Mouse (Mus musculus): Measurements from ENCODE around the gene Xylt2. TPM values are rescaled to one million over a fixed set of nuclear protein-coding genes. Genes with fewer than 3 reads are reported as not detected.

Gene Xylt2
- total RNA-seq (2014; rRNA removed) (24.0 and 34.0 TPM in 2 replicates), polyA plus RNA-seq (2015; fragmentation: Nextera tagmentation; extraction: Ambion mirVana) (9.1 and 10.9 TPM in 2 replicates)

GRCm38 (mm10) chr11:94676754-94677606, at the start of gene Xylt2:
TSS of gene Xylt2 (minus strand) at chr11:94677515.
- Histone ChIP-seq H3K9me3 (ENCODE audit: low read length) (no peaks in the 10 kb centered on the region), H3K27me3 (ENCODE audit: insufficient read depth, low read length) (no peaks in the 10 kb centered on the region), H3K9ac (peak within 1 kb of the TSS; percentile 97), H3K4me3 (ENCODE audit: low read depth, low read length) (peak within 1 kb of the TSS; percentile 87), H3K36me3 (ENCODE audit: insufficient read depth) (no peaks in the 10 kb centered on the region), H3K4me1 (ENCODE audit: insufficient read depth) (peaks cover 10% of the 10 kb centered on the region), H3K27ac (ENCODE audit: low read depth, low read length) (peak within 1 kb of the TSS; percentile 88), H3K4me2 (ENCODE audit: low read depth) (peak within 1 kb of the TSS; percentile 76)
- no peak for TF ChIP-seq CTCF (IDR thresholded peaks at IDR 0.05; ENCODE audit: low read depth)
- under 1% methylated on average over 80 of the region's 82 CpGs for WGBS
- peak; percentile 95 for DNase-seq
- peak; percentile 97 for ATAC-seq

GRCm38 (mm10) chr11:94719216-94719615, 41.9 kb upstream of the Xylt2 start:
- DNase-seq (no peak), ATAC-seq (no peak)
- Histone ChIP-seq H3K4me2 (ENCODE audit: low read depth) (no peak overlapping the region), H3K27ac (ENCODE audit: low read depth, low read length) (no peak overlapping the region), H3K36me3 (ENCODE audit: insufficient read depth) (no peaks in the 10 kb centered on the region), H3K4me1 (ENCODE audit: insufficient read depth) (no peaks in the 10 kb centered on the region), H3K9me3 (ENCODE audit: low read length) (no peaks in the 10 kb centered on the region), H3K4me3 (ENCODE audit: low read depth, low read length) (no peak overlapping the region), H3K9ac (no peak overlapping the region), H3K27me3 (ENCODE audit: insufficient read depth, low read length) (no peaks in the 10 kb centered on the region)
- no peak for TF ChIP-seq CTCF (IDR thresholded peaks at IDR 0.05; ENCODE audit: low read depth)
- 78% methylated on average over 2 of the region's 2 CpGs for WGBS

- no peak for DNase-seq
- no peak overlapping the region for H3K9ac ChIP-seq
- no peaks in the 10 kb centered on the region for H3K27me3 ChIP-seq (ENCODE audit: insufficient read depth, low read length)
- H3K4me1 ChIP-seq (ENCODE audit: insufficient read depth), result no peaks in the 10 kb centered on the region
- no peak overlapping the region for H3K27ac ChIP-seq (ENCODE audit: low read depth, low read length)
- 91% methylated on average over 7 of the region's 7 CpGs for WGBS
- H3K36me3 ChIP-seq (ENCODE audit: insufficient read depth), result no peaks in the 10 kb centered on the region
- ATAC-seq, result no peak
- H3K4me2 ChIP-seq (ENCODE audit: low read depth), result no peak overlapping the region
- no peak overlapping the region for H3K4me3 ChIP-seq (ENCODE audit: low read depth, low read length)
- TF ChIP-seq CTCF (IDR thresholded peaks at IDR 0.05; ENCODE audit: low read depth), result no peak
- H3K9me3 ChIP-seq (ENCODE audit: low read length), result no peaks in the 10 kb centered on the region
Observed at GRCm38 (mm10) chr11:94718113-94718909, 41.0 kb upstream of the Xylt2 start.

- DNase-seq (no peak), ATAC-seq (no peak)
- H3K9ac ChIP-seq, result no peak overlapping the region
- no peaks in the 10 kb centered on the region for H3K4me1 ChIP-seq (ENCODE audit: insufficient read depth)
- H3K4me2 ChIP-seq (ENCODE audit: low read depth), result no peak overlapping the region
- H3K9me3 ChIP-seq (ENCODE audit: low read length), result no peaks in the 10 kb centered on the region
- TF ChIP-seq CTCF (IDR thresholded peaks at IDR 0.05; ENCODE audit: low read depth), result no peak
- H3K4me3 ChIP-seq (ENCODE audit: low read depth, low read length), result no peak overlapping the region
- H3K27me3 ChIP-seq (ENCODE audit: insufficient read depth, low read length), result no peaks in the 10 kb centered on the region
- H3K27ac ChIP-seq (ENCODE audit: low read depth, low read length), result no peak overlapping the region
- 47% methylated on average over 11 of the region's 11 CpGs for WGBS
- H3K36me3 ChIP-seq (ENCODE audit: insufficient read depth), result no peaks in the 10 kb centered on the region
Observed at GRCm38 (mm10) chr11:94717239-94717638, 39.9 kb upstream of the Xylt2 start.

- DNase-seq, result no peak
- no peaks in the 10 kb centered on the region for H3K27me3 ChIP-seq (ENCODE audit: insufficient read depth, low read length)
- H3K9me3 ChIP-seq (ENCODE audit: low read length), result no peaks in the 10 kb centered on the region
- TF ChIP-seq CTCF (IDR thresholded peaks at IDR 0.05; ENCODE audit: low read depth), result peak; percentile 44
- H3K36me3 ChIP-seq (ENCODE audit: insufficient read depth), result no peaks in the 10 kb centered on the region
- no peaks in the 10 kb centered on the region for H3K4me1 ChIP-seq (ENCODE audit: insufficient read depth)
- WGBS, result 13% methylated on average over 9 of the region's 9 CpGs
- no peak overlapping the region for H3K9ac ChIP-seq
- ATAC-seq, result no peak
- no peak overlapping the region for H3K27ac ChIP-seq (ENCODE audit: low read depth, low read length)
- H3K4me3 ChIP-seq (ENCODE audit: low read depth, low read length), result no peak overlapping the region
- H3K4me2 ChIP-seq (ENCODE audit: low read depth), result no peak overlapping the region
Observed at GRCm38 (mm10) chr11:94716754-94717153, 39.4 kb upstream of the Xylt2 start.

GRCm38 (mm10) chr11:94715622-94716021, 38.3 kb upstream of the Xylt2 start:
- no peak overlapping the region for H3K27ac ChIP-seq (ENCODE audit: low read depth, low read length)
- H3K27me3 ChIP-seq (ENCODE audit: insufficient read depth, low read length), result no peaks in the 10 kb centered on the region
- WGBS, result 67% methylated on average over 5 of the region's 5 CpGs
- H3K4me2 ChIP-seq (ENCODE audit: low read depth), result no peak overlapping the region
- H3K4me3 ChIP-seq (ENCODE audit: low read depth, low read length), result no peak overlapping the region
- no peaks in the 10 kb centered on the region for H3K4me1 ChIP-seq (ENCODE audit: insufficient read depth)
- no peak overlapping the region for H3K9ac ChIP-seq
- ATAC-seq (no peak), DNase-seq (no peak)
- H3K36me3 ChIP-seq (ENCODE audit: insufficient read depth), result no peaks in the 10 kb centered on the region
- no peak for TF ChIP-seq CTCF (IDR thresholded peaks at IDR 0.05; ENCODE audit: low read depth)
- H3K9me3 ChIP-seq (ENCODE audit: low read length), result no peaks in the 10 kb centered on the region

All from forebrain, postnatal 0 days (tissue).